Mouse (Mus musculus) myocyte (in vitro differentiated cells): ENCODE data around the gene Ibtk. TPM values are rescaled to one million over a fixed set of nuclear protein-coding genes. Genes with fewer than 3 reads are reported as not detected.

Experiments
- H3K27me3 ChIP-seq: one replicate; pipeline ENCODE4 v1.6.1; 2011; ENCODE audit not compliant: control insufficient read depth, insufficient read depth, insufficient read length
- H3K36me3 ChIP-seq: one replicate; pipeline ENCODE4 v1.6.1; 2011; ENCODE audit not compliant: control insufficient read depth, insufficient read depth
- H3K4me2 ChIP-seq: one replicate; pipeline ENCODE4 v1.6.1; 2011; ENCODE audit warnings: low read depth, control low read depth
- H3K4me3 ChIP-seq: one replicate; pipeline ENCODE4 v1.5.1; 2011; ENCODE audit warnings: mild to moderate bottlenecking, control low read depth, moderate library complexity
- H3K79me2 ChIP-seq: one replicate; pipeline ENCODE4 v1.6.1; 2011; ENCODE audit not compliant: control insufficient read depth, insufficient read depth
- H3ac ChIP-seq: one replicate; pipeline ENCODE4 v1.6.1; 2011; ENCODE audit not compliant: control insufficient read depth, insufficient read length
- CEBPB ChIP-seq: IDR thresholded peaks from 2 replicates; pipeline ENCODE4 v1.6.1; 2011; ENCODE audit warnings: mild to moderate bottlenecking, moderate library complexity; ENCODE audit not compliant: poor library complexity, insufficient read depth, severe bottlenecking
- E2F4 ChIP-seq: IDR thresholded peaks from one replicate; pipeline ENCODE4 v1.6.1; 2011; ENCODE audit warnings: mild to moderate bottlenecking, control low read depth, moderate library complexity; ENCODE audit not compliant: insufficient read depth
- MAX ChIP-seq: IDR thresholded peaks from one replicate; pipeline ENCODE4 v1.6.1; 2011; ENCODE audit warnings: low read depth, mild to moderate bottlenecking, control low read depth
- MYOD1 ChIP-seq, 3 experiments: IDR thresholded peaks; one replicate each; pipeline ENCODE4 v1.6.1; 2011; ENCODE audit warnings: control low read depth in 2 of 3, low read depth in 2 of 3, mild to moderate bottlenecking in 2 of 3, moderate library complexity in 1 of 3; ENCODE audit not compliant: insufficient read length in 2 of 3, control insufficient read depth in 1 of 3
- MYOG ChIP-seq, 3 experiments: IDR thresholded peaks; one replicate each; pipeline ENCODE4 v1.6.1; 2011; ENCODE audit warnings: control low read depth in 2 of 3, low read depth in 2 of 3, mild to moderate bottlenecking in 2 of 3; ENCODE audit not compliant: insufficient read length in 2 of 3, control insufficient read depth in 1 of 3, insufficient read depth in 1 of 3
- POLR2A ChIP-seq: IDR thresholded peaks from one replicate; pipeline ENCODE4 v1.6.1; 2011; ENCODE audit warnings: low read depth, mild to moderate bottlenecking, control low read depth, moderate library complexity; ENCODE audit not compliant: insufficient read length
- POLR2AphosphoS2 ChIP-seq: IDR thresholded peaks from one replicate; pipeline ENCODE4 v1.6.1; 2011; ENCODE audit warnings: low read depth, control low read depth; ENCODE audit not compliant: insufficient read length
- REST ChIP-seq: IDR thresholded peaks from one replicate; pipeline ENCODE4 v1.6.1; 2011; ENCODE audit warnings: mild to moderate bottlenecking, control low read depth, moderate library complexity; ENCODE audit not compliant: insufficient read depth, insufficient read length
- SRF ChIP-seq: IDR thresholded peaks from one replicate; pipeline ENCODE4 v1.6.1; 2011; ENCODE audit warnings: low read depth; ENCODE audit not compliant: control insufficient read depth, insufficient read length
- TCF12 ChIP-seq: IDR thresholded peaks from one replicate; pipeline ENCODE4 v1.6.1; 2011; ENCODE audit warnings: mild to moderate bottlenecking, control low read depth; ENCODE audit not compliant: poor library complexity, insufficient read depth, severe bottlenecking
- TCF3 ChIP-seq: IDR thresholded peaks from one replicate; pipeline ENCODE4 v1.6.1; 2011; ENCODE audit warnings: low read depth, control low read depth; ENCODE audit not compliant: insufficient read length
- USF1 ChIP-seq: IDR thresholded peaks from one replicate; pipeline ENCODE4 v1.6.1; 2011; ENCODE audit warnings: low read depth, mild to moderate bottlenecking, control low read depth, moderate library complexity
- polyA plus RNA-seq: library from polyadenylated mRNA; unstranded; fragments of >200 nt; fragmentation: generic; extraction: Trizol; gene quantifications from one replicate; pipeline ENCODE4 v1.2.1, GENCODE M21; 2012; ENCODE audit warnings: missing spikeins

Gene Ibtk
- polyA plus RNA-seq, 1 experiment = 13.5 TPM

- Histone ChIP-seq H3K79me2 (no peaks in the 10 kb centered on the region), H3K4me2 (no peak overlapping the region), H3ac (no peak overlapping the region), H3K36me3 (peaks cover 89% of the 10 kb centered on the region), H3K27me3 (no peaks in the 10 kb centered on the region), H3K4me3 (no peak overlapping the region)
- TF ChIP-seq POLR2AphosphoS2 (no peak), MYOD1 (IDR thresholded peaks at IDR 0.05; ENCODE audit: control insufficient read depth in 1 of 3, insufficient read length in 2 of 3, low read depth in 2 of 3) (no peak), MAX (no peak), USF1 (no peak), REST (no peak), POLR2A (no peak), E2F4 (no peak), MYOG (IDR thresholded peaks at IDR 0.05; ENCODE audit: control insufficient read depth in 1 of 3, insufficient read depth in 1 of 3, insufficient read length in 2 of 3, low read depth in 2 of 3) (no peak), TCF3 (no peak), SRF (no peak), TCF12 (no peak), CEBPB (no peak)
These were observed 31.8 kb downstream of the Ibtk start for GRCm38 (mm10) chr9:85717336-85717735.

- Histone ChIP-seq H3ac (no peak overlapping the region), H3K36me3 (peaks cover 59% of the 10 kb centered on the region), H3K4me3 (no peak overlapping the region), H3K79me2 (no peaks in the 10 kb centered on the region), H3K4me2 (no peak overlapping the region), H3K27me3 (no peaks in the 10 kb centered on the region)
- no peak for TF ChIP-seq REST
- no peak for TF ChIP-seq E2F4
- TF ChIP-seq MYOG (IDR thresholded peaks at IDR 0.05; ENCODE audit: control insufficient read depth in 1 of 3, insufficient read depth in 1 of 3, insufficient read length in 2 of 3, low read depth in 2 of 3) = no peak
- no peak for TF ChIP-seq USF1
- no peak for TF ChIP-seq TCF12
- no peak for TF ChIP-seq POLR2A
- TF ChIP-seq CEBPB = no peak
- TF ChIP-seq SRF = no peak
- TF ChIP-seq MYOD1 (IDR thresholded peaks at IDR 0.05; ENCODE audit: control insufficient read depth in 1 of 3, insufficient read length in 2 of 3, low read depth in 2 of 3) = no peak
- TF ChIP-seq TCF3 = no peak
- TF ChIP-seq POLR2AphosphoS2 = no peak
- no peak for TF ChIP-seq MAX
These were observed 41.8 kb downstream of the Ibtk start for GRCm38 (mm10) chr9:85707302-85707701.

- Histone ChIP-seq H3K79me2 (no peaks in the 10 kb centered on the region), H3K27me3 (no peaks in the 10 kb centered on the region), H3K4me2 (no peak overlapping the region), H3K36me3 (peaks cover 31% of the 10 kb centered on the region), H3K4me3 (no peak overlapping the region), H3ac (no peak overlapping the region)
- TF ChIP-seq E2F4 (no peak), POLR2AphosphoS2 (no peak), TCF12 (no peak), USF1 (no peak), MYOG (IDR thresholded peaks at IDR 0.05; ENCODE audit: control insufficient read depth in 1 of 3, insufficient read depth in 1 of 3, insufficient read length in 2 of 3, low read depth in 2 of 3) (no peak), REST (no peak), MYOD1 (IDR thresholded peaks at IDR 0.05; ENCODE audit: control insufficient read depth in 1 of 3, insufficient read length in 2 of 3, low read depth in 2 of 3) (no peak), TCF3 (no peak), MAX (no peak), SRF (no peak), POLR2A (no peak), CEBPB (no peak)
These were observed 47.2 kb downstream of the Ibtk start for GRCm38 (mm10) chr9:85701981-85702380.

GRCm38 (mm10) chr9:85695606-85696005, 53.5 kb downstream of the Ibtk start:
- Histone ChIP-seq H3K36me3 (peaks cover 53% of the 10 kb centered on the region), H3ac (no peak overlapping the region), H3K4me2 (no peak overlapping the region), H3K27me3 (no peaks in the 10 kb centered on the region), H3K79me2 (peaks cover 5% of the 10 kb centered on the region), H3K4me3 (no peak overlapping the region)
- TF ChIP-seq REST (no peak), USF1 (no peak), TCF3 (no peak), MYOG (IDR thresholded peaks at IDR 0.05; ENCODE audit: control insufficient read depth in 1 of 3, insufficient read depth in 1 of 3, insufficient read length in 2 of 3, low read depth in 2 of 3) (no peak), POLR2A (no peak), POLR2AphosphoS2 (no peak), MYOD1 (IDR thresholded peaks at IDR 0.05; ENCODE audit: control insufficient read depth in 1 of 3, insufficient read length in 2 of 3, low read depth in 2 of 3) (no peak), SRF (no peak), CEBPB (no peak), MAX (no peak), TCF12 (no peak), E2F4 (no peak)
